Mouse (Mus musculus) lung, postnatal 36 days (tissue): ENCODE data around the gene Dok4.

ENCODE experiments used
- DNase-seq: peaks from one replicate; pipeline ENCODE4 v3.0.0; 2022; ENCODE audit warnings: mixed read lengths

The Dok4 gene

GRCm38 (mm10) chr8:94876197-94876730 is at the start of gene Dok4:
TSS of gene Dok4 (minus strand) at chr8:94876330.
- DNase-seq = peak; percentile 94

GRCm38 (mm10) chr8:94923405-94923804 is 47.3 kb upstream of the Dok4 start, which contains the start of gene Adgrg5:
TSS of gene Adgrg5 (plus strand) at chr8:94923694.
- no peak for DNase-seq

- DNase-seq = peak; percentile 70
Measured at GRCm38 (mm10) chr8:94922602-94923001, 46.5 kb upstream of the Dok4 start.

- no peak for DNase-seq
Measured at GRCm38 (mm10) chr8:94922176-94922575, 46.0 kb upstream of the Dok4 start.

- no peak for DNase-seq
Measured at GRCm38 (mm10) chr8:94919256-94919655, 43.1 kb upstream of the Dok4 start.

GRCm38 (mm10) chr8:94917851-94918495 is 41.8 kb upstream of the Dok4 start, which contains the start of gene Ccdc102a:
TSS of gene Ccdc102a (minus strand) at chr8:94918098.
- peak; percentile 50 for DNase-seq

- peak; percentile 98 for DNase-seq
Measured at GRCm38 (mm10) chr8:94917352-94917751, 41.2 kb upstream of the Dok4 start.

- DNase-seq = no peak
Measured at GRCm38 (mm10) chr8:94916960-94917324, 40.8 kb upstream of the Dok4 start.

- DNase-seq = no peak
Measured at GRCm38 (mm10) chr8:94916311-94916959, 40.3 kb upstream of the Dok4 start.

- DNase-seq = peak; percentile 35
Measured at GRCm38 (mm10) chr8:94914701-94915101, 38.6 kb upstream of the Dok4 start.

GRCm38 (mm10) chr8:94914256-94914655 is 38.1 kb upstream of the Dok4 start:
- no peak for DNase-seq

GRCm38 (mm10) chr8:94913061-94913660 is 37.0 kb upstream of the Dok4 start:
- peak; percentile 79 for DNase-seq

- peak; percentile 90 for DNase-seq
Measured at GRCm38 (mm10) chr8:94908847-94909246, 32.7 kb upstream of the Dok4 start.

- DNase-seq = no peak
Measured at GRCm38 (mm10) chr8:94907591-94908300, 31.6 kb upstream of the Dok4 start.

GRCm38 (mm10) chr8:94904450-94905175 is 28.5 kb upstream of the Dok4 start:
- DNase-seq = peak; percentile 94

GRCm38 (mm10) chr8:94903709-94904108 is 27.6 kb upstream of the Dok4 start:
- DNase-seq = no peak

GRCm38 (mm10) chr8:94901031-94901430 is 24.9 kb upstream of the Dok4 start:
- no peak for DNase-seq

- DNase-seq = no peak
Measured at GRCm38 (mm10) chr8:94900617-94901016, 24.5 kb upstream of the Dok4 start.

GRCm38 (mm10) chr8:94899262-94899661 is 23.1 kb upstream of the Dok4 start:
- DNase-seq = peak; percentile 76

- DNase-seq = no peak
Measured at GRCm38 (mm10) chr8:94892917-94893316, 16.8 kb upstream of the Dok4 start.

GRCm38 (mm10) chr8:94888383-94889036 is 12.4 kb upstream of the Dok4 start:
- DNase-seq = no peak

- no peak for DNase-seq
Measured at GRCm38 (mm10) chr8:94880742-94881141, 4.6 kb upstream of the Dok4 start.
